Mouse (Mus musculus) midbrain, embryonic 13.5 days (tissue): ENCODE measurements around the gene Ybx2. TPM values are rescaled to one million over a fixed set of nuclear protein-coding genes. Genes with fewer than 3 reads are reported as not detected.

Experiments
- microRNA-seq: library from miRNA; unstranded; fragments of <30 nt; microRNA quantifications from one replicate; pipeline ENCODE4, GENCODE M21; 2016
- polyA plus RNA-seq: library from polyadenylated mRNA; unstranded; fragments of >200 nt; fragmentation: Nextera tagmentation; extraction: Ambion mirVana; gene quantifications from 2 replicates; pipeline ENCODE4 v1.2.1, GENCODE M21; 2015

The Ybx2 gene
- polyA plus RNA-seq, 1 experiment from 2014 or later: 4.2 TPM

Small RNA genes lying within 50 kb of the gene (microRNA-seq; reads per million reads assigned to microRNA genes)
- gene Gm44349: not detected

Other genes with a start within 250 kb of the Ybx2 start
- 0.98 and 1.2 TPM in 2 replicates for gene Tnfsf12, start 239.9 kb upstream of the Ybx2 start, polyA plus RNA-seq
- 0.64 and 1.2 TPM in 2 replicates for gene Tnfsfm13, start 239.7 kb upstream of the Ybx2 start, polyA plus RNA-seq
- 22.7 and 24.9 TPM in 2 replicates for gene Polr2a, start 177.2 kb upstream of the Ybx2 start, polyA plus RNA-seq
- gene Slc35g3, start 173.8 kb upstream of the Ybx2 start, polyA plus RNA-seq: 0.31 TPM in 1 of 2 replicates, not detected in the other
- gene Zbtb4, start 169.9 kb upstream of the Ybx2 start, polyA plus RNA-seq: 2.9 and 3.2 TPM in 2 replicates
- 0.83 and 0.85 TPM in 2 replicates for gene Chrnb1, start 139.9 kb upstream of the Ybx2 start, polyA plus RNA-seq
- gene Fgf11, start 133.9 kb upstream of the Ybx2 start, polyA plus RNA-seq: 3.4 and 4.4 TPM in 2 replicates
- gene Tmem102, start 130.2 kb upstream of the Ybx2 start, polyA plus RNA-seq: 0.44 and 0.52 TPM in 2 replicates
- gene Gm39566, start 120.5 kb upstream of the Ybx2 start, polyA plus RNA-seq: not detected in 2 replicates
- not detected in 2 replicates for gene Spem2, start 117.3 kb upstream of the Ybx2 start, polyA plus RNA-seq
- gene Spem1, start 113.6 kb upstream of the Ybx2 start, polyA plus RNA-seq: 0.51 and 0.64 TPM in 2 replicates
- gene Nlgn2, start 98.0 kb upstream of the Ybx2 start, polyA plus RNA-seq: 20.5 and 21.3 TPM in 2 replicates
- gene Tmem256, start 97.3 kb upstream of the Ybx2 start, polyA plus RNA-seq: 329 and 331 TPM in 2 replicates
- 55.0 and 56.3 TPM in 2 replicates for gene Plscr3, start 89.4 kb upstream of the Ybx2 start, polyA plus RNA-seq
- gene Tnk1, start 77.1 kb upstream of the Ybx2 start, polyA plus RNA-seq: 0.27 and 0.31 TPM in 2 replicates
- not detected in 2 replicates for gene Tmem95, start 57.8 kb upstream of the Ybx2 start, polyA plus RNA-seq
- gene Kctd11, start 54.4 kb upstream of the Ybx2 start, polyA plus RNA-seq: 1.3 and 1.7 TPM in 2 replicates
- 0.37 and 0.48 TPM in 2 replicates for gene Acap1, start 40.3 kb upstream of the Ybx2 start, polyA plus RNA-seq
- gene 2810408A11Rik, start 34.8 kb upstream of the Ybx2 start, polyA plus RNA-seq: 16.1 and 17.1 TPM in 2 replicates
- 18.6 and 19.8 TPM in 2 replicates for gene Neurl4, start 34.7 kb upstream of the Ybx2 start, polyA plus RNA-seq
- 81.9 and 87.0 TPM in 2 replicates for gene Gps2, start 21.9 kb upstream of the Ybx2 start, polyA plus RNA-seq
- gene Eif5a, start 13.8 kb upstream of the Ybx2 start, polyA plus RNA-seq: 1,160 and 1,188 TPM in 2 replicates
- gene Slc2a4, start 12.4 kb downstream of the Ybx2 start, polyA plus RNA-seq: 4.3 and 4.4 TPM in 2 replicates
- 0.32 and 1.1 TPM in 2 replicates for gene Cldn7, start 29.0 kb downstream of the Ybx2 start, polyA plus RNA-seq
- 22.9 and 23.8 TPM in 2 replicates for gene Ctdnep1, start 45.4 kb downstream of the Ybx2 start, polyA plus RNA-seq
- gene Elp5, start 46.7 kb downstream of the Ybx2 start, polyA plus RNA-seq: 156 and 158 TPM in 2 replicates
- 611 and 625 TPM in 2 replicates for gene Gabarap, start 55.3 kb downstream of the Ybx2 start, polyA plus RNA-seq
- 74.2 and 82.2 TPM in 2 replicates for gene Phf23, start 60.0 kb downstream of the Ybx2 start, polyA plus RNA-seq
- gene Dvl2, start 64.8 kb downstream of the Ybx2 start, polyA plus RNA-seq: 27.6 and 35.4 TPM in 2 replicates
- gene Acadvl, start 79.6 kb downstream of the Ybx2 start, polyA plus RNA-seq: 48.4 and 51.7 TPM in 2 replicates
- gene Dlg4, start 81.1 kb downstream of the Ybx2 start, polyA plus RNA-seq: 34.9 and 37.2 TPM in 2 replicates
- 0.97 and 1.1 TPM in 2 replicates for gene Asgr1, start 118.3 kb downstream of the Ybx2 start, polyA plus RNA-seq
- not detected in 2 replicates for gene Asgr2, start 156.8 kb downstream of the Ybx2 start, polyA plus RNA-seq
- gene Mgl2, start 194.5 kb downstream of the Ybx2 start, polyA plus RNA-seq: 0.39 and 0.66 TPM in 2 replicates
- gene Clec10a, start 220.4 kb downstream of the Ybx2 start, polyA plus RNA-seq: 0.59 TPM in 2 replicates